Mouse (Mus musculus) G1E (cell line): ENCODE measurements around the gene Upk2.
"Not testable (repeated sequence)": the region's sequence is repeated elsewhere in the genome, so short reads cannot be mapped to it uniquely, and the experiment has no call there.

ENCODE experiments used
- CTCF ChIP-seq: IDR thresholded peaks from 2 replicates; pipeline ENCODE4 v1.5.1; 2012; ENCODE audit warnings: low read depth, low read length, inconsistent platforms, mixed read lengths
- GATA1 ChIP-seq: IDR thresholded peaks from 2 replicates; pipeline ENCODE4 v1.6.1; 2012; ENCODE audit warnings: borderline replicate concordance, low read length, inconsistent platforms, mixed read lengths

DNA sequence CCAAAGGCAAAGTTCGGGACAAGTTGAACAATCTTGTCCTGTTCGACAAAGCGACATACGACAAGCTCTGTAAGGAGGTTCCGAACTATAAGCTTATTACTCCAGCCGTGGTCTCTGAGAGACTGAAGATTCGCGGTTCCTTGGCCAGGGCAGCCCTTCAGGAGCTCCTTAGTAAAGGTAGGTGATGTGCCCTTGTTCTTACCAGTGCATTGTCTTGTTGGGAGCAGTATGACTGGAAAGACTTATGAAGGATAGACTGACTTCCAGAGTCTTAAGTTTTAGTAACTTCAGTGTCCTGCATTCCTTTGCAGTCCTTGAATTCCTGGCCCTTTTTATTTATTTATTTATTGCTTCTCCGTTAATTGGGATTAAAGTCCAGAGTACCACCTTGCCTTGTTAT, 46.1 kb downstream of the Upk2 start:
- TF ChIP-seq CTCF, GATA1: not testable (repeated sequence)
